Mouse (Mus musculus): ENCODE measurements at regions not wholly inside any gene's neighbourhood (a gene's known extent, or its start where the extent isn't known, plus 50 kb on each side); places are given as distances from the start of the nearest gene placed in this dataset.
A peak's percentile ranks its signal among the peaks of the same experiment; 100 is the strongest.

- peak; percentile 42 to 57 for DNase-seq (ENCODE audit: extremely low spot score in 1 of 2, low spot score in 1 of 2)
Observed at GRCm38 (mm10) chr17:83276000-83276891, 61.2 kb downstream of the Pkdcc start.

- no peak for DNase-seq (ENCODE audit: extremely low spot score in 1 of 2, low spot score in 1 of 2)
Observed at GRCm38 (mm10) chr17:83277117-83277947, 62.2 kb downstream of the Pkdcc start.

- no peak for DNase-seq (ENCODE audit: extremely low spot score in 1 of 2, low spot score in 1 of 2)
Observed at GRCm38 (mm10) chr17:83277948-83278924, 63.1 kb downstream of the Pkdcc start.

DNA sequence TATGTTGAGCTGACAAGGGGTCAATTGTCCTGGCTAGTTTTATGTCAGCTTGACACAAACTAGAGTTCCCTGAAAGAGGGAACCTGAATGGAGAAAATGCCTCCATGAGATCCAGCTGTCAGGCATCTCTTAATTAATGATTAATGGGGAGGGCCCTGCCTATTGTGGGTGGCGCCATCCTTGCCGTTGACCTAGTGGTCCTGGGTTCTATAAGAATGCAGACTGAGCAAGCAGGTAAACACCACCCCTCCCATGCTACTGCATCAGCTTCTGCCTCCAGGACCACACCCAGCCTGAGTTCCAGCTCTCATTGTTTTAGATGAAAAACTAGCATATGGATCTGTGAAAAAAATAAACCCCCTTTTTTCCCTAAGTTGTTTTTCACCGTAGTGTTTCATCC, 67.4 kb upstream of the Eml4 start:
- DNase-seq (ENCODE audit: extremely low spot score in 1 of 2, low spot score in 1 of 2), result no peak

DNA sequence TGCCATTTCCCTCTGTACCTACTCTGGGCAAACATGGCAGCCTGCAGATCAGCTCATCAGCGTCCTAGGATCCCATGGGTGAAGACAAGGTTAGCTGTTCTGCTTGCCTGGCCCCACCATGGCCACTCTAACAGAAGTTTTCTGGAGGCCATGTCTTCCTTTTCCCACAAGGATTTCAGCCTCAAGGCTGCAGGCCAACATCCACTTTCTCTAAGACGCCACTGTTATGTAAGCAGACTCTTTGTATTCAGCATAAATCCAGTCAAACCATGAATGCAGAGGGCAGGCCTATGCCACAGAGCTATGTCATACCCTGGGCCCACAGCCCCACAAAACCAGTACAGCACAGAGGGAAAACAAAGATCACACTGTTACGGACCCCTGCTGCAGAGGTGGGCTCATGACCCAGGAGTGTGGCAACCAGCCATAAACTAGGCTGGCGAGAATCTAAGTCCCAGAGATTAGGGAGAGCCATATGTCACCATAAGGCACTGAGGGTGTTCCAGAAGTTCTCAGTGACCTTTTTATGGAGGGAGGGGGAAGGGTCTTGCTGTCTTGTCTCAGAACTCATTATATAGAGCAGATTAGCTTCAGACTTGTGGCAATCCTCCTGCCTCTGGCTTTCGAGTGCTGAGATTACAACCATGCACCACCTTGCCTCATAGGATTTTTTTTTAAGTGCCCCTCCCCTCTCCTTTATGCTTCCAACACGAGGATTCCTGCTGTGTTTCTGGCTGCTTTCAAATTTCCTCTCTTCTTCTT, 63.2 kb upstream of the Eml4 start:
- no peak for DNase-seq (ENCODE audit: extremely low spot score in 1 of 2, low spot score in 1 of 2)

GRCm38 (mm10) chr17:83288143-83288492, 62.6 kb upstream of the Eml4 start:
- DNase-seq (ENCODE audit: extremely low spot score in 1 of 2, low spot score in 1 of 2), result no peak

DNA sequence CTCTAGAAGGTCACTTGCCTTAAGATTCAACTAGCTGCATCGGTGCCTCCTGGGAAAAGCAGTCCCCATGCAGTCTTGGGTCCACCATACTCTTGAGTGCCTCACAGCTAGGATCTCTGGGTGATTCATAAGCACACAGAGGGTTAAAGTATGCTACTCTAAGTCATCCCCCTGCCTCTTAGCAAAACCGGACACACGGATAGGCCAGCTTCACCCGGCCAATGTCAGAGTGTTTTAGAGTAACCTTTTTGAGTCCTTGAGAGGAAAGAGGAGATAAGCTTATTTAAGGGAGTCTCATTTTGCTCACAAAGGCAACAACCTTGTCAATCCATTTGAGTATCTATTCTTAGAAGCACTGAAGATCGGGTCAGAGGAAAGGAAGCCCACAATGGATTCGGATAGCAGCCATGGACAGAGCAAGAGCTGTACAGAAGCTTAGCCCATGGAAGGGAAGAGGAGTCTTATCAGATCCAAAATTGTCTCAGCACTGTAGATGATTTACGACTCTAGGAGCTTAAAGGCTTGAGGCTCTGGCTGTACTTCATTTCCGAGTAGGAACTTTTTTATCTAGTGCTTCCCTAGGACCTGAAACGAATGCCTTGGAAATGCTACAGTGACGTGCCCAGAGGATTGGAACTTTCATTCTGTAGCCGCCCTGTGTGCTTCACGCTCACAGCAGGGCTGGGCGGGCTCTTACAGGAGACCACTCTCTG, 55.0 kb upstream of the Eml4 start:
- no peak for DNase-seq (ENCODE audit: extremely low spot score in 1 of 2, low spot score in 1 of 2)

DNA sequence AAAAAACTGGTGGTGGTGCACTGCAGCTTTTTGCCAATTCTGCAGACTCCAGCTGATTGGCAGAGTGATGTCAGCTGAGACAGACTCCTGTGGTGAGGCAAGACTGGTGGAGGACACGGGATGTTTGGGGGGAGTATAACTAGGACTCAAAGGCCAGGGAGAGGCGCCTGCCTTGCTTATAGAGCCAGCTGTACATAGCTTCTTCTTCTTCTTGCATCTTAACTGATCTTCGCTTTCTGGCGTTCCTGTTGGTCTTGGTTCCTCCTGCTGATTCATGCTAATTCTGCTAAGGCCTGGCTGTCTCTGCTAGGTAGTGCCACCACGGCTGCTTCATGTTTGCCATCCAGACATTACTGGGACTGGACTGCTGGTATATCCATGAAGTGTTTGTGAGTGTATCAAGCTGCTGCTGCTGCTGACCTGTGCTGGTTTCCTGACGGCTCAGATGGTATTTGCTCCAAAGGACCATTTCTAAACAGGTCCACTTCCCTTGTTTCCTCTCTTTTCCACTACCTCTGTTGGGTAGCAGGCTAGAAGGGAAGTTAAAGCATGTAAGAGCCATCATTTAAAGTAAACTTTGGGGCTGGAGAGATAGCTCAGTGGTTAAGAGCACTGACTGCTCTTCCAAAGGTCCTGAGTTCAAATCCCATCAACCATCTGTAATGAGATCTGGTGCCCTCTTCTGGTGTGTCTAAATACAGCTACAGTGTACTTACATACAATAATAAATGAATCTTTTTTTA, 53.2 kb upstream of the Eml4 start:
- DNase-seq (ENCODE audit: extremely low spot score in 1 of 2, low spot score in 1 of 2), result no peak
